Mouse (Mus musculus) spleen, adult 2 months (tissue): ENCODE results near the gene Vmn2r90. TPM values are rescaled to one million over a fixed set of nuclear protein-coding genes. Genes with fewer than 3 reads are reported as not detected.
"Not testable (repeated sequence)": the region's sequence is repeated elsewhere in the genome, so short reads cannot be mapped to it uniquely, and the experiment has no call there.

Experiments
- DNase-seq, 2 experiments: peaks; one replicate each; pipeline versions ENCODE4 v3.0.0 to v3.0.0-alpha.2; 2012 to 2021; ENCODE audit warnings: low spot score in 2 of 2, low read depth in 1 of 2
- H3K27ac ChIP-seq: fragments of 200-500 bp; 2 replicates; pipeline ENCODE4 v1.5.1; 2012; ENCODE audit warnings: low read length, inconsistent platforms; ENCODE audit not compliant: insufficient read depth
- H3K27me3 ChIP-seq: fragments of 200-500 bp; 2 replicates; pipeline ENCODE4 v1.6.1; 2012; ENCODE audit warnings: mild to moderate bottlenecking, moderate library complexity, low read length, inconsistent platforms; ENCODE audit not compliant: control insufficient read depth, insufficient read depth
- H3K36me3 ChIP-seq: fragments of 200-500 bp; 2 replicates; pipeline ENCODE4 v1.6.1; 2012; ENCODE audit warnings: mild to moderate bottlenecking, low read length, inconsistent platforms; ENCODE audit not compliant: control insufficient read depth, insufficient read depth
- H3K4me1 ChIP-seq: fragments of 200-500 bp; 2 replicates; pipeline ENCODE4 v1.6.1; 2011; ENCODE audit warnings: inconsistent platforms; ENCODE audit not compliant: control insufficient read depth, insufficient read depth, insufficient read length
- H3K4me3 ChIP-seq: fragments of 200-500 bp; 2 replicates; pipeline ENCODE4 v1.5.1; 2011; ENCODE audit warnings: mild to moderate bottlenecking, inconsistent platforms; ENCODE audit not compliant: insufficient read depth, insufficient read length; ENCODE audit errors: extremely low read depth
- CTCF ChIP-seq: fragments of 200-500 bp; IDR thresholded peaks from 2 replicates; pipeline ENCODE4 v1.5.1; 2011; ENCODE audit warnings: mild to moderate bottlenecking, inconsistent platforms; ENCODE audit not compliant: insufficient read depth, insufficient read length, insufficient replicate concordance; ENCODE audit errors: extremely low read depth
- POLR2A ChIP-seq: fragments of 200-500 bp; IDR thresholded peaks from 2 replicates; pipeline ENCODE4 v1.6.1; 2011; ENCODE audit warnings: low read depth, low read length, inconsistent platforms
- WGBS: fragments of 180-500 bp; shearing (Covaris S2); methylation state at CpG from one replicate; pipeline ENCODE4 v1.1.7; 2018; 5-methylcytosine and 5-hydroxymethylcytosine counted together
- polyA plus RNA-seq: library from polyadenylated mRNA; depleted of rRNA; stranded (reverse); fragments of >200 nt; gene quantifications from 2 replicates; pipeline ENCODE4 v1.2.3, GENCODE M21; 2012; rRNA removed

The Vmn2r90 gene
- 0.07 TPM in 1 of 2 replicates, not detected in the other for polyA plus RNA-seq

DNA sequence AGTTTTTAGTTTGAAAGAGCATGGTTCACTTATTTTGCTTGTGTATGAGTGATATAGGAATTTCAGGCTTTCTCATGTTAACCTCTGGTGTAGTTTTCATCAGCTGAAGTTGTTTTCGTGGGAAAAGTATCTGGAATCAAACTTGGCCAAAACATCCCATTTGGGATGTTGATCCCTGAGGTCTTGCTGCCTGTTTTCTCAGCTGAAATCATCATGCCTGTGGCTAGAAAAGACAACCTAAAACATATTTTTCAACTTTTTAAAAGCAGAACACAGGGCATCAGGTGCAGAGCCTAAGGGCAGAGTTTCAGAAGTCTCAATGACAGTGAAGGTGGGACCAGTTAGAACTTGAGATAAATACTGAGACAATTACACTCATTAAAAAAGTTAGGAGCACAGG lies at the start of gene Vmn2r90:
Gene Vmn2r90, plus strand, starts transcription at position 301 of the 400 bp plus-strand sequence.
- 67% methylated on average over 1 of the region's 1 CpGs for WGBS
- Histone ChIP-seq H3K27ac (no peak within 1 kb of the TSS), H3K27me3 (no peaks in the 10 kb centered on the region), H3K4me1 (no peaks in the 10 kb centered on the region), H3K36me3 (no peaks in the 10 kb centered on the region), H3K4me3 (no peak within 1 kb of the TSS)
- no peak for TF ChIP-seq POLR2A
- no peak for TF ChIP-seq CTCF
- DNase-seq: no peak

DNA sequence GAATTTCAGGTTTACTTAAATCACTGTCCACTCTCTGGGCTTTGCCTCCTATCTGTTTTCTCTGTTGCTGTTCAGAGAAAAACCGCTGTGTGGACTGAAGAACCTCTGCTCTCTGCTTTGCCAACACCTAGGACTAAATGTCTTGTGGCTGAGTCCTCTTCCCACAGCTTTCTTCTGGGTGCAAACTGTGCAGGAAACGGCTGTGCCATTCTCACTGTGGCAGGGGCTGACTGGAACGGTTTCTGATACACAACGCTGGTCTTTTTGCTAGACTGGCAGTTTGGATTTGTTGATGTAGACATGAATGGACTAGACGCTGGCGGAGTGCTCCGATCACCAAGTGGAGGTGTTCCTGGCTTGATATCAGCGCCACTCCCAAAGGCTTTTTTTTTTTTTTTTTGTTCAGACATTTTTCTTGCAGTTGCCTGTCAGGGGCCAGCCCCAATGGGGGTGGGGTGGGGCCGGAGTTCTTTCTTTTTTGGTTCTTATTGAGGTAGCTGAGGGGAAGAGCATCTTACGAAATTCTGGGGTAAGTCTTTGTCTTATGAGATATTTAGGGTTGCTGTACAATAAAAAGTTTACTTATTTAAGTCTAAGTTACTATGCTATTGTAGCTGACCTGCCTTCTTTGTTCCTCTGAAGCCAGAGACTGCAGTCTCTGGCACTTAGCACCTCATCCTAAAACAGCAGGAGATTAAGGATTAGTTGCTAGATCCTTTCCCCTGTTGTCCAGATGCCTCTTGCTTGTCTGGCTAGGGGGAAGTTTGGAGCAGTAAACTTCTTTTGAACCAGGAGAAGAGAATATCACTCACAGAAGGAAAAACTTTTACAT lies 48.3 kb upstream of the Vmn2r90 start:
- 10% methylated on average over 10 of the region's 10 CpGs for WGBS
- Histone ChIP-seq H3K36me3 (no peaks in the 10 kb centered on the region), H3K4me3 (no peak overlapping the region), H3K27ac (no peak overlapping the region), H3K4me1 (no peaks in the 10 kb centered on the region), H3K27me3 (no peaks in the 10 kb centered on the region)
- no peak for DNase-seq
- TF ChIP-seq POLR2A (no peak), CTCF (no peak)

DNA sequence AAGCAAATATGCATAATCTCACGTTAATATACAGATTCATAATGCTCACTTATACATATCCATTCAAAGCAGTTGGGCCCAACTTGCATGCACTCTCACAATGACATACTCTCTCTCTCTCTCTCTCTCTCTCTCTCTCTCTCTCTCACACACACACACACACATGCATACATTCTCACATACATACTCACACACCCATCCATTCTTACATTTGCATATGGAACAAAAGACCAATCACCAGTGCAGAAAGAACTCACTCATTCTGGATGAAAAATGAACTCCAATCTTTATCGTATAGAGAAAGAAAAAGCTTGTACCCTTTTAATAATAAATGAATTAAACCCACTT lies 47.7 kb upstream of the Vmn2r90 start:
- H3K27me3 ChIP-seq: no peaks in the 10 kb centered on the region
- no peak overlapping the region for H3K27ac ChIP-seq
- H3K36me3 ChIP-seq: no peaks in the 10 kb centered on the region
- no peak for DNase-seq
- WGBS: 72% methylated on average over 2 of the region's 2 CpGs
- no peak overlapping the region for H3K4me3 ChIP-seq
- no peak for TF ChIP-seq POLR2A
- no peak for TF ChIP-seq CTCF
- no peaks in the 10 kb centered on the region for H3K4me1 ChIP-seq

DNA sequence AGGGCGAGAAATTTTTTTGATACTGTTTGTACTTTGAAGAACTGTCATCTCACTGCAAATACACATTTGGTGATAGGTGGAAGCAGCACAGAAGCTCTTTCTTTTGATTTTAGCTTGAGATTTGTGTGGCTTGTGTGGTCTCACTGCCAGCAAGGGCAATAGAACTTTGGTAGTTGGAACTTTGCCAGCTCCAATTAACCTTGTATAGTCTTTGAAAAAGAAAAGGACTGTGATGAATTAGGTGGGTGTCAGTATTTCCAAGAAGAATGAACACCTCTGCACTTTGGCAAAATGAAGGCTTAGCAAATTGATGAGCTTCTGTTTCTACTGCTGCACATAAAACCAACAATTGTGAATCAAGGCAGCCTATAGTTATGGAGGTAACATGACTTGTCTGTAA lies 24.8 kb upstream of the Vmn2r90 start:
- no peak for DNase-seq
- TF ChIP-seq POLR2A (no peak), CTCF (no peak)
- WGBS: 85% methylated on average over 1 of the region's 1 CpGs

GRCm38 (mm10) chr17:17690659-17691058 lies 12.9 kb upstream of the Vmn2r90 start:
- Histone ChIP-seq H3K27me3 (no peaks in the 10 kb centered on the region), H3K36me3 (no peaks in the 10 kb centered on the region), H3K4me3 (no peak overlapping the region), H3K27ac (no peak overlapping the region), H3K4me1 (no peaks in the 10 kb centered on the region)
- TF ChIP-seq CTCF: no peak
- no peak for TF ChIP-seq POLR2A
- 67% methylated on average over 2 of the region's 2 CpGs for WGBS
- DNase-seq: no peak

More for the DNA sequence above, 24.8 kb upstream of the Vmn2r90 start:
- Histone ChIP-seq H3K36me3 (no peaks in the 10 kb centered on the region), H3K4me1 (no peaks in the 10 kb centered on the region), H3K27me3 (no peaks in the 10 kb centered on the region), H3K4me3 (no peak overlapping the region), H3K27ac (no peak overlapping the region)

GRCm38 (mm10) chr17:17732396-17732795 lies 28.8 kb downstream of the Vmn2r90 start:
- H3K4me1 ChIP-seq, H3K27me3 ChIP-seq, H3K27ac ChIP-seq, H3K36me3 ChIP-seq, H3K4me3 ChIP-seq, DNase-seq: not testable (repeated sequence)
- 81% methylated on average over 4 of the region's 4 CpGs for WGBS

- Histone ChIP-seq H3K4me3 (no peak overlapping the region), H3K4me1 (no peaks in the 10 kb centered on the region), H3K27me3 (no peaks in the 10 kb centered on the region), H3K36me3 (no peaks in the 10 kb centered on the region), H3K27ac (no peak overlapping the region)
- TF ChIP-seq POLR2A (no peak), CTCF (no peak)
- no peak for DNase-seq
- WGBS: 97% methylated on average over 1 of the region's 1 CpGs
Measured at GRCm38 (mm10) chr17:17738635-17739034, 35.1 kb downstream of the Vmn2r90 start.

- H3K4me3 ChIP-seq, DNase-seq, H3K27ac ChIP-seq, H3K4me1 ChIP-seq, H3K36me3 ChIP-seq, H3K27me3 ChIP-seq: not testable (repeated sequence)
- 92% methylated on average over 7 of the region's 7 CpGs for WGBS
Measured at GRCm38 (mm10) chr17:17739300-17739699, 35.8 kb downstream of the Vmn2r90 start.

DNA sequence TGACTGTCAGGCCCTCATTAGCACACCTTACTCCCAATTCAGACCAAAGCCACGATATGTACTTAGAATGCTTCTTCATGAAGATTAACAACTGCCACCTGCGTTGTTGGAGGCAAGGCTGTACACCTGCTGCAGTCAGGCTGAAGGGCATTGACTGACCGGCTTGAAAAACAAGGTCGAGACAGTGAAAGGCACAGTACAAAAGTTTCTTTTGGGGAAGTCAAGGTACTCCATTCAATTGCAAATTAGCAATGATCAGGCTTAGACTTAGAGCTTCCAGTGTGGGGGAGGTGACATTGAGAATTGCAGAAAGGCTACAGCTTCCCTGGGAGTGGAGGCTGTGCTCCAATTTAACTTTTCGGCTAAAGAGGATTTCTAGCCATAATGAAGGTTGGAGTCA lies 36.4 kb downstream of the Vmn2r90 start:
- not testable (repeated sequence) for H3K27me3 ChIP-seq, H3K4me1 ChIP-seq, H3K36me3 ChIP-seq, DNase-seq, H3K27ac ChIP-seq, H3K4me3 ChIP-seq
- WGBS: 82% methylated on average over 5 of the region's 5 CpGs

DNA sequence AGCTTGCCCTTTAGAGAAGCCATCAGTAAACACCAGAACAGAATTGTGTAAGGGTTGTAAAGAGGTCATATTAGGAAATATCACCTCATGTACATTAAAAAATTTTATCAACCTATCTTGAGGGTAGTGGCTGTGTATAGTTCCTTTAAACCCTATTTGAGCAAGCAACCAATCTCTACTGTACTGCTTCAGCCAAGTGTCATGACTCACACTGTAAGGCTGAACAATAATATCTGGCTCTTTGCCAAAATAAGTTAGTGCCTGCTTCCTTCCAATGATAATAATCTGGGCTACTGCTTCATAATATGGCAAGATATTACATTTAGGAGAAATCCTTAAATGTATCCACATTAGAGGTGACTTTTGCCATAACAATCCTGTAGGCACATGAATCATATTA lies 38.0 kb downstream of the Vmn2r90 start:
- not testable (repeated sequence) for H3K27ac ChIP-seq, DNase-seq, H3K4me3 ChIP-seq, H3K36me3 ChIP-seq, H3K4me1 ChIP-seq, H3K27me3 ChIP-seq
